Mouse (Mus musculus): ENCODE data around the gene Rpl7l1. TPM values are rescaled to one million over a fixed set of nuclear protein-coding genes. Genes with fewer than 3 reads are reported as not detected.

Rpl7l1 gene
- 115 and 117 TPM in 2 replicates for polyA plus RNA-seq (2011; ENCODE audit: insufficient read length, low read depth, missing spikeins)

DNA sequence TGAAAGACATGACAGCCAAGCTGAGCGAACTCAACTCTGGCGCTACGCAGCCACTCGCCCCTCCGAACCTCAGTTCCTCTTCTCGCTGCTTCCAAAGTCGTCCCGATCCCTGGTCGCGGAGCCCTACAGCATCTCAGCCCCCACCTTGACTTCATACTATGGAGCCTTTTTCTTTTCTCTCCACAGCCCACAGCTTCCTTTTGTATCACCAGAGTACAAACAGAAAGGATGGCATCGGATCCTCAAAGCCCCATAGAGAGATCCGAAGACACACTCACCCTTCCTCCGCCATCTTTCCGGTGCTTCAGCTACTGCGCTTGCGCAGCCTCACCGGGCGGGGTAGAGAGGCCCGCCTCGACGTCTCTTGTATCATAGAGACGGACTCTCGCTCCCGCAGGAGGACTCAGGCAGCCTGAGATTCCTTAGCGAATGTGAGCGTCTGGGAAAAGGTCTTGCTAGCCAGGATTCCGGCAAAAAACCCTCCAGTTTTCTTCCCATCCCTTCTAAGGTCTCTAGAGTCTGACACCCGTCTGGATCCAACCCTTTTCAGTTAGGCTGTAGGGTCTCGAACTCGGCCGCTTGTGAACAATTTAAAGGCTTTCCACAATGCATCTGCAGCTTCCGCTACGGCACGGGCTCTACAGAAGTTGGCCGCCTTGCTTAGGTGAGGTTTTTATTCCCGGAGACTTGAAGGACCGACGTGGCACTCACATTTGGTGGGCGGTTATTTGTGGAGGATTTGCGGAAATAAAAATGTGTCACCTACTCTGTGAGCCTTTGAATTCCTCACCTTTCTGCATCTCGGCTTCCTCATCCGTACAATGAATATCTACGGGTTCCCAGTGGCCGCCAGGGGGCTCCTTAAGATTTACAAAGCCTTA is at the start of gene Rpl7l1:
Rpl7l1 (minus strand) TSS at position 332 of the 881 bp plus-strand sequence.
- no peak for TF ChIP-seq CTCF (IDR thresholded peaks at IDR 0.05; ENCODE audit: borderline replicate concordance, insufficient read depth, low read length)
- TF ChIP-seq POLR2A (IDR thresholded peaks at IDR 0.05; ENCODE audit: low read depth, low read length): peak; percentile 94
- H3K4me3 ChIP-seq (ENCODE audit: insufficient read depth, low read length): peak within 1 kb of the TSS; percentile 81
- H3K27ac ChIP-seq (ENCODE audit: insufficient read depth, low read length): peak within 1 kb of the TSS; percentile 85
- no peaks in the 10 kb centered on the region for H3K4me1 ChIP-seq (ENCODE audit: control insufficient read depth, insufficient read depth, low read length)

DNA sequence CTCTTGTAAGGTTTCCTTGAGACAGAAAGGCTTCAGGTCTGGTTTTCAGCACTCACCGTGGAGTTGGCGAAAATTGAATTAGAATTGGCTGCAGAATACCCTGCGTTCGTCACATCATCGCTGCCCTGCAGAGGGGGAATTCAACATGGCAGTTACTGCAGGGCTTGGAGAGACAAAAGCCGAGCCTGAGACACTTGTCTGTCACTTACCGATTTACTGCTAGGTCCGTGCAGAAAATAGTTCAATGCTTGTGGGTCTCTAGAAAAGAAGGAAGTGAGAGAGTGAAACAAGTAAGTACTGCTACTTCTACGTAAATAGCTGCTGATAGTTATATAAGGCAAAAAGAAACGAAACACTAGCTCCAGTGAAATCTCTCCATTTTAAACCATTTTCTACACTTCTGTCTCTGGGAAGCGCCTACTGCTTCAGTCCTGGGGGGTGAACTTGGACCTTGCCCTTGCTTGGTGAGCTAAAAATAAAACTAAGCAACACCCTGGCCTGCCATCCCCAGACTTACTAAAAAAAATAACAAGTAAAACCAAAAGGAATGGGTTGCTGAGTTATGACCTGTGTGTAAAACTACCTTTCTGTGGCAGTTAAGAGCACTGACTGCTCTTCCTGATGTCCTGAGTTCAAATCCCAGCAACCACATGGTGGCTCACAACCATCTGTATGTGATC is 47.5 kb upstream of the Rpl7l1 start:
- Histone ChIP-seq H3K4me3 (ENCODE audit: insufficient read depth, low read length) (no peak overlapping the region), H3K27ac (ENCODE audit: insufficient read depth, low read length) (no peak overlapping the region), H3K4me1 (ENCODE audit: control insufficient read depth, insufficient read depth, low read length) (0 out of 2 replicates have a peak, but pooled peaks cover 4% of the 10 kb centered on the region)
- TF ChIP-seq CTCF (IDR thresholded peaks at IDR 0.05; ENCODE audit: borderline replicate concordance, insufficient read depth, low read length) (no peak), POLR2A (IDR thresholded peaks at IDR 0.05; ENCODE audit: low read depth, low read length) (no peak)

DNA sequence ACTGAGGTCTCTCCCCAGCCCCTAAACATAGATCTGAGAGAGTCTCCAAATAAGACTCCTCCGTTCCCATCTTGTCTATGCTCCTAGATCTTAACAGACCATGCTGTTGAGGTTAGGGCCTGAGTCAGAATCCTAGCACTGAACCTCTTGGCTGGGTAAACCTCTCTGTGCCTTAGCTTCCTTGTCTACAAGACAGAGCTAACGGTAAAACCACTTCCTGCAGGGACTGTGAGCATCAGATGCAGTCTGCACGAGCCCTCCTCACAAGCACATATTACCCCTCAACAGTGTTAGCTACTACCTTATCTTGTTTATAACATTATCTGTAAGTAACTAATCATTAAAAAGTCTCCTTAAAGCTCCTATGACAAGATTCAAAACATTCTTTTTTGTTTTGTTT is 46.5 kb upstream of the Rpl7l1 start:
- TF ChIP-seq CTCF (IDR thresholded peaks at IDR 0.05; ENCODE audit: borderline replicate concordance, insufficient read depth, low read length): no peak
- TF ChIP-seq POLR2A (IDR thresholded peaks at IDR 0.05; ENCODE audit: low read depth, low read length): no peak
- Histone ChIP-seq H3K27ac (ENCODE audit: insufficient read depth, low read length) (no peak overlapping the region), H3K4me3 (ENCODE audit: insufficient read depth, low read length) (no peak overlapping the region), H3K4me1 (ENCODE audit: control insufficient read depth, insufficient read depth, low read length) (0 out of 2 replicates have a peak, but pooled peaks cover 4% of the 10 kb centered on the region)

- no peak overlapping the region for H3K27ac ChIP-seq (ENCODE audit: insufficient read depth, low read length)
- no peak overlapping the region for H3K4me3 ChIP-seq (ENCODE audit: insufficient read depth, low read length)
- no peaks in the 10 kb centered on the region for H3K4me1 ChIP-seq (ENCODE audit: control insufficient read depth, insufficient read depth, low read length)
- TF ChIP-seq POLR2A (IDR thresholded peaks at IDR 0.05; ENCODE audit: low read depth, low read length): no peak
- no peak for TF ChIP-seq CTCF (IDR thresholded peaks at IDR 0.05; ENCODE audit: borderline replicate concordance, insufficient read depth, low read length)
Measured at GRCm38 (mm10) chr17:46823091-46823490, 40.6 kb upstream of the Rpl7l1 start.

DNA sequence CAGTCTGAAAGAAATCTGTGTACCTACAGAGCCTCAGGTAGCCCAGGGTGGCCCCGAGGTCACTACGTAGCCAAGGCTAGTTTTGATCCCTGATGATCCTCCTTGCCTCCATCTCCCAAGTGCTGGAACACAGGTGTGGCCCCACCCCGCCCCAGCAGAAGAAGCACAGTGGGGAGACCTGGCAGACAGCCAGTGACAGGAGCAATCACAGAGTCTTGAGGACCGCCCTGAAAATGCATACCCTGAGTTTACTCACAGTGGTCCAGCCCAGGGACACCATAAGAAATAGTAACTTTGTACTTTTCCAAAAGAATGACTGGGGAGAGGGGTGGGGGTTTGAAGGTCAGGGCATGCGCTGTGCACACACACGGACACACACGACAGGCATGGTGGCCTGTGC is 38.2 kb upstream of the Rpl7l1 start:
- TF ChIP-seq CTCF (IDR thresholded peaks at IDR 0.05; ENCODE audit: borderline replicate concordance, insufficient read depth, low read length) (no peak), POLR2A (IDR thresholded peaks at IDR 0.05; ENCODE audit: low read depth, low read length) (no peak)
- no peak overlapping the region for H3K4me3 ChIP-seq (ENCODE audit: insufficient read depth, low read length)
- no peaks in the 10 kb centered on the region for H3K4me1 ChIP-seq (ENCODE audit: control insufficient read depth, insufficient read depth, low read length)
- no peak overlapping the region for H3K27ac ChIP-seq (ENCODE audit: insufficient read depth, low read length)

DNA sequence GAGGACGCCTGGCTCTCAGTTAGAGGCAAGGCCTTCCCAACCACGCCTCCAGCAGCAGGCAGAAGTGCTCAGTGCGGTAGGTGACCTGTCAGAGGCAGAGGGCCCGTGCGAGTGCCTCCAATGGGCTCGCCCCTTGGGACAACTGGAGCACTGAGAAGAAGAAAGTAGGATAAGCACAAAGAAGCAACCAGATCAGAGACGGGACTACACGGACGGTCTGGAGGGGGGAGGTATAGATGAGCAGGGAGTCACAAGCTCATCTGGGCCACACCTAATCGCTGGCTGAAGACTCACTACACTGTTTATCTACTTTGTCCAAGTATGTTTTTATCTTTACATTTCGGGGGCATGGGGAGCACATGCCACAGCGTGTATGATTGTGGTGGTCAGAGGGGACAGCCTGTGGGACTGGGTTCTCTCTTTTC is 35.3 kb upstream of the Rpl7l1 start:
- Histone ChIP-seq H3K4me3 (ENCODE audit: insufficient read depth, low read length) (no peak overlapping the region), H3K4me1 (ENCODE audit: control insufficient read depth, insufficient read depth, low read length) (no peaks in the 10 kb centered on the region), H3K27ac (ENCODE audit: insufficient read depth, low read length) (no peak overlapping the region)
- no peak for TF ChIP-seq CTCF (IDR thresholded peaks at IDR 0.05; ENCODE audit: borderline replicate concordance, insufficient read depth, low read length)
- TF ChIP-seq POLR2A (IDR thresholded peaks at IDR 0.05; ENCODE audit: low read depth, low read length): no peak

- H3K27ac ChIP-seq (ENCODE audit: insufficient read depth, low read length): no peak overlapping the region
- no peaks in the 10 kb centered on the region for H3K4me1 ChIP-seq (ENCODE audit: control insufficient read depth, insufficient read depth, low read length)
- TF ChIP-seq POLR2A (IDR thresholded peaks at IDR 0.05; ENCODE audit: low read depth, low read length) (no peak), CTCF (IDR thresholded peaks at IDR 0.05; ENCODE audit: borderline replicate concordance, insufficient read depth, low read length) (no peak)
- no peak overlapping the region for H3K4me3 ChIP-seq (ENCODE audit: insufficient read depth, low read length)
Measured at GRCm38 (mm10) chr17:46816306-46816705, 33.8 kb upstream of the Rpl7l1 start.

DNA sequence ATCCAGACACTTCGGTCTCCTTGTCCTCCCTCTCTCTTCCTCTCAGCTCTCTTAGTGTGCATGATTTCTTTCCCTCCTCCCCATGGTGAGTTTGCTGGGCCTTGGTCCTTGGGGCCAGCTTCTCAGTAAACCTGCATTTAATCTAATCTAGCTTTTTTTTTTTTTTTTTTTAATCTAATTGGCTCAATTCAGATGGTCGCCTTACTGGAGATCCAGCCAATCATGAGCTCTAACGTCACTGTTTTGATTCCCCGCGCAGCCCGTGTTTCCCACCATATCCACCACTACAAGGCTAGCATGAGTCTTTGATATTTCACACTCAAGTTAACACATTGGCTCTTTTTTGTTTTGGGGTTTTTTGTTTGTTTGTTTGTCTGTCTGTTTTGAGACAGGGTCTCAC is 32.0 kb upstream of the Rpl7l1 start:
- H3K27ac ChIP-seq (ENCODE audit: insufficient read depth, low read length): no peak overlapping the region
- no peak overlapping the region for H3K4me3 ChIP-seq (ENCODE audit: insufficient read depth, low read length)
- TF ChIP-seq CTCF (IDR thresholded peaks at IDR 0.05; ENCODE audit: borderline replicate concordance, insufficient read depth, low read length): no peak
- TF ChIP-seq POLR2A (IDR thresholded peaks at IDR 0.05; ENCODE audit: low read depth, low read length): no peak
- no peaks in the 10 kb centered on the region for H3K4me1 ChIP-seq (ENCODE audit: control insufficient read depth, insufficient read depth, low read length)

DNA sequence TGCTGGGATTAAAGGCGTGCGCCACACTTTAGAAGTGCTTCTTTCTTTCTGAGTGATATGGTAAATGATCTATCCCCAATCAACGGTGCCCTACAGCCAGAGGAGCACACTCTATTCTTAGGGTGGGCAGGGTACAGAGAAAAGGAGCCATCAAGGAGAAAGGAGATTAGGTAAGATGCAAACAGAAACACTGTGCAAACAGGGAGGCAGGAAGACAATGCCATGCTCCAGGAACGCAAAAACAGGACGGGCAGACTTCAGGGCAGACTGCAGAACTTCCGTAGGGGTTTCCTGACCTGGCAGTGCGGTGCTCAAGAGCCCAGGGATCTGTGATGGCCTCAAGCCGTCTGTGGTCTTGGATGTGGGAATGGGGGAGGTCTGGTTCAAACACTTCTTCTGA is 31.2 kb upstream of the Rpl7l1 start:
- Histone ChIP-seq H3K4me1 (ENCODE audit: control insufficient read depth, insufficient read depth, low read length) (no peaks in the 10 kb centered on the region), H3K27ac (ENCODE audit: insufficient read depth, low read length) (no peak overlapping the region), H3K4me3 (ENCODE audit: insufficient read depth, low read length) (no peak overlapping the region)
- TF ChIP-seq CTCF (IDR thresholded peaks at IDR 0.05; ENCODE audit: borderline replicate concordance, insufficient read depth, low read length) (no peak), POLR2A (IDR thresholded peaks at IDR 0.05; ENCODE audit: low read depth, low read length) (no peak)

GRCm38 (mm10) chr17:46812442-46812841 is 30.0 kb upstream of the Rpl7l1 start:
- Histone ChIP-seq H3K4me3 (ENCODE audit: insufficient read depth, low read length) (no peak overlapping the region), H3K4me1 (ENCODE audit: control insufficient read depth, insufficient read depth, low read length) (no peaks in the 10 kb centered on the region), H3K27ac (ENCODE audit: insufficient read depth, low read length) (no peak overlapping the region)
- TF ChIP-seq CTCF (IDR thresholded peaks at IDR 0.05; ENCODE audit: borderline replicate concordance, insufficient read depth, low read length) (no peak), POLR2A (IDR thresholded peaks at IDR 0.05; ENCODE audit: low read depth, low read length) (no peak)
